Mouse (Mus musculus) CH12.LX (cell line): ENCODE data around the gene Lrrc58. TPM values are rescaled to one million over a fixed set of nuclear protein-coding genes. Genes with fewer than 3 reads are reported as not detected.

Experiments used
- DNase-seq: peaks from one replicate; pipeline ENCODE4 v3.0.0-alpha.2; 2013; ENCODE audit errors: extremely low read depth
- H3K27ac ChIP-seq: 2 replicates; pipeline ENCODE4 v1.5.1; 2012; ENCODE audit warnings: low read depth, mild to moderate bottlenecking, control low read depth, moderate library complexity; ENCODE audit not compliant: insufficient read depth
- H3K27me3 ChIP-seq: replicated peaks from 2 replicates; pipeline ENCODE3; 2012; ENCODE audit warnings: inconsistent platforms
- H3K36me3 ChIP-seq, 2 experiments: replicated peaks in 1 of 2; 2 replicates each; pipeline versions ENCODE3 to v1.6.1; 2012; ENCODE audit warnings: inconsistent platforms in 1 of 2, low read length in 1 of 2, mild to moderate bottlenecking in 1 of 2, mixed read lengths in 1 of 2, moderate library complexity in 1 of 2; ENCODE audit not compliant: control insufficient read depth in 1 of 2, insufficient read depth in 1 of 2
- H3K4me1 ChIP-seq, 2 experiments: 2 replicates each; pipeline ENCODE4 v1.6.1; 2012; ENCODE audit warnings: inconsistent platforms in 1 of 2, moderate library complexity in 1 of 2; ENCODE audit not compliant: insufficient read depth in 2 of 2, control insufficient read depth in 1 of 2
- H3K4me2 ChIP-seq: 2 replicates; pipeline ENCODE4 v1.6.1; 2012; ENCODE audit warnings: low read depth, mild to moderate bottlenecking, control low read depth; ENCODE audit not compliant: poor library complexity, insufficient read depth, severe bottlenecking
- H3K4me3 ChIP-seq, 3 experiments: fragments of 150-350 bp in 1 of 3; sonication (generic) in 1 of 3; replicated peaks in 1 of 3; 2 replicates each; pipeline versions ENCODE3 to v1.5.1; 2011 to 2012; ENCODE audit warnings: low read depth in 2 of 3, low read length in 2 of 3, mild to moderate bottlenecking in 2 of 3, moderate library complexity in 2 of 3, control low read depth in 1 of 3, improper control_type of control experiment in 1 of 3, inconsistent platforms in 1 of 3, mixed read lengths in 1 of 3; ENCODE audit not compliant: poor library complexity in 1 of 3
- H3K79me2 ChIP-seq: replicated peaks from 2 replicates; pipeline ENCODE4 v1.6.1; 2012; ENCODE audit warnings: mild to moderate bottlenecking, moderate library complexity; ENCODE audit not compliant: control insufficient read depth, poor library complexity, insufficient read depth, severe bottlenecking; ENCODE audit errors: extremely low read depth
- H3K9ac ChIP-seq: 2 replicates; pipeline ENCODE4 v1.6.1; 2012; ENCODE audit warnings: low read depth, mild to moderate bottlenecking, control low read depth, moderate library complexity; ENCODE audit not compliant: insufficient read depth
- H3K9me3 ChIP-seq: replicated peaks from 2 replicates; pipeline ENCODE3; 2012; ENCODE audit warnings: low read length, inconsistent platforms, mixed read lengths
- BHLHE40 ChIP-seq: IDR thresholded peaks from 2 replicates; pipeline ENCODE4 v1.6.1; 2011; ENCODE audit warnings: mild to moderate bottlenecking, low read depth, low read length, improper control_type of control experiment
- CHD1 ChIP-seq: IDR thresholded peaks from 2 replicates; pipeline ENCODE4 v1.6.1; 2012; ENCODE audit warnings: low read depth, low read length, improper control_type of control experiment, inconsistent platforms
- CHD2 ChIP-seq: IDR thresholded peaks from 2 replicates; pipeline ENCODE4 v1.6.1; 2011; ENCODE audit warnings: low read length, improper control_type of control experiment
- E2F4 ChIP-seq: IDR thresholded peaks from 2 replicates; pipeline ENCODE4 v1.6.1; 2011; ENCODE audit warnings: low read depth, low read length, improper control_type of control experiment; ENCODE audit not compliant: insufficient replicate concordance
- EP300 ChIP-seq: IDR thresholded peaks from 2 replicates; pipeline ENCODE4 v1.6.1; 2011; ENCODE audit warnings: low read length, improper control_type of control experiment
- ETS1 ChIP-seq: conservative IDR thresholded peaks from 2 replicates; pipeline ENCODE4 v1.6.1; 2012; ENCODE audit warnings: low read depth, mild to moderate bottlenecking, inconsistent platforms, low read length, improper control_type of control experiment, moderate library complexity
- HCFC1 ChIP-seq: IDR thresholded peaks from 2 replicates; pipeline ENCODE4 v1.6.1; 2012; ENCODE audit warnings: low read depth, mild to moderate bottlenecking, inconsistent platforms, low read length, improper control_type of control experiment
- IRF4 ChIP-seq: IDR thresholded peaks from 2 replicates; pipeline ENCODE4 v1.6.1; 2014; ENCODE audit warnings: low read depth, mild to moderate bottlenecking, inconsistent platforms, low read length, improper control_type of control experiment
- JUN ChIP-seq: IDR thresholded peaks from 2 replicates; pipeline ENCODE4 v1.6.1; 2011; ENCODE audit warnings: low read depth, mild to moderate bottlenecking, low read length, improper control_type of control experiment, moderate library complexity; ENCODE audit not compliant: insufficient read depth
- JUND ChIP-seq: conservative IDR thresholded peaks from 2 replicates; pipeline ENCODE4 v1.6.1; 2011; ENCODE audit warnings: low read depth, low read length, improper control_type of control experiment
- KAT2A ChIP-seq: IDR thresholded peaks from 2 replicates; pipeline ENCODE4 v1.6.1; 2012; ENCODE audit warnings: low read length, improper control_type of control experiment, inconsistent platforms; ENCODE audit not compliant: insufficient replicate concordance
- MAX ChIP-seq: IDR thresholded peaks from 2 replicates; pipeline ENCODE4 v1.6.1; 2011; ENCODE audit warnings: low read length, improper control_type of control experiment
- MEF2A ChIP-seq: IDR thresholded peaks from 2 replicates; pipeline ENCODE4 v1.6.1; 2014; ENCODE audit warnings: low read depth, mild to moderate bottlenecking, inconsistent platforms, low read length, improper control_type of control experiment, borderline replicate concordance
- MYC ChIP-seq: IDR thresholded peaks from 2 replicates; pipeline ENCODE4 v1.6.1; 2011; ENCODE audit warnings: low read depth, mild to moderate bottlenecking, improper control_type of control experiment, low read length
- NRF1 ChIP-seq: IDR thresholded peaks from 2 replicates; pipeline ENCODE4 v1.6.1; 2014; ENCODE audit warnings: low read depth, mild to moderate bottlenecking, inconsistent platforms, low read length, improper control_type of control experiment, moderate library complexity
- POLR2A ChIP-seq: IDR thresholded peaks from 2 replicates; pipeline ENCODE4 v1.6.1; 2011; ENCODE audit warnings: low read depth, mild to moderate bottlenecking, improper control_type of control experiment, low read length
- RAD21 ChIP-seq: IDR thresholded peaks from 2 replicates; pipeline ENCODE4 v1.6.1; 2011; ENCODE audit warnings: low read depth, mild to moderate bottlenecking, low read length, improper control_type of control experiment, moderate library complexity
- SIN3A ChIP-seq: IDR thresholded peaks from 2 replicates; pipeline ENCODE4 v1.6.1; 2012; ENCODE audit warnings: low read length, improper control_type of control experiment, inconsistent platforms
- SMC3 ChIP-seq: IDR thresholded peaks from 2 replicates; pipeline ENCODE4 v1.6.1; 2011; ENCODE audit warnings: low read depth, low read length, improper control_type of control experiment
- TCF12 ChIP-seq: IDR thresholded peaks from 2 replicates; pipeline ENCODE4 v1.6.1; 2014; ENCODE audit warnings: low read depth, mild to moderate bottlenecking, inconsistent platforms, low read length, improper control_type of control experiment
- UBTF ChIP-seq: IDR thresholded peaks from 2 replicates; pipeline ENCODE4 v1.6.1; 2012; ENCODE audit warnings: low read depth, mild to moderate bottlenecking, inconsistent platforms, low read length, improper control_type of control experiment, moderate library complexity
- USF2 ChIP-seq: conservative IDR thresholded peaks from 2 replicates; pipeline ENCODE4 v1.6.1; 2011; ENCODE audit warnings: low read depth, low read length, improper control_type of control experiment
- ZKSCAN1 ChIP-seq: IDR thresholded peaks from 2 replicates; pipeline ENCODE4 v1.6.1; 2012; ENCODE audit warnings: low read depth, inconsistent platforms, low read length, improper control_type of control experiment, borderline replicate concordance
- ZMIZ1 ChIP-seq: IDR thresholded peaks from 2 replicates; pipeline ENCODE4 v1.6.1; 2012; ENCODE audit warnings: low read depth, mild to moderate bottlenecking, inconsistent platforms, low read length, improper control_type of control experiment
- ZNF384 ChIP-seq: IDR thresholded peaks from 2 replicates; pipeline ENCODE4 v1.6.1; 2012; ENCODE audit warnings: low read depth, low read length, improper control_type of control experiment, inconsistent platforms
- dilution Hi-C: fragments of 300-500 bp; cut with MboI; formaldehyde crosslinking; loops from 2 replicates; pipeline ENCODE4 v1.14.3; 2020; ENCODE audit warnings: low sequenced_read_pairs; ENCODE audit not compliant: extremely low pct_unique_long_range_greater_than_20kb, extremely low pct_ligation_motif_present
- in situ Hi-C: fragments of 300-500 bp; cut with MboI; formaldehyde crosslinking; loops from 3 replicates; pipeline ENCODE4 v1.14.3; 2019; ENCODE audit warnings: low sequenced_read_pairs, low pct_ligation_motif_present, low pct_unique_long_range_greater_than_20kb, mixed read lengths
- polyA plus RNA-seq: library from polyadenylated mRNA; unstranded; fragments of >175 nt; gene quantifications from 2 replicates; pipeline ENCODE4 v1.2.1, GENCODE M21; 2012; ENCODE audit warnings: low read depth; ENCODE audit not compliant: insufficient read length
- total RNA-seq, 2 experiments: library from RNA; depleted of rRNA; stranded (reverse); fragments of 300-350 nt in 1 of 2; fragments of >200 nt in 1 of 2; gene quantifications; 2 replicates each; pipeline ENCODE4 v1.2.3; 2012 to 2014

Lrrc58 gene
- total and polyA plus RNA-seq, 3 experiments = 17.4 to 30.8 (median 28.4) TPM

DNA sequence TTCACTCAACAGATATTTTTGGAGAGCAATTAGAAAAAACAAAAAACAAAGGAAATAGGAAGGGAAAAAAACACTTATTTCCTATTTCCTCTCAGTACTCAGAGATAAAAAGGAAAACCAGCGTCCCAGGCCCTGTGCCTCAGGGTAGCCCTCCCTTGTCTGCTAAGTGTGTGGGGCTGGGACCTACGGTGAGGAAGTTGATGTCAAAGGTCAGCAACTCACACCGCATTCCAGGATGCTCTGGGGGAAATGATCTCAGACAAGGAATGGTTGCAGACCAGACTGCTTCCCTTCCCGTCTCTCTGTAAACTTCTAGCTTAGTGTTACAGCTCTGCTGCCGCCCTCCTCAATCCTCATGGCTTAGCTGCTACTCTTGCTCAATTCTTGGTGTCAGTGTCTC lies 16.8 kb upstream of the Lrrc58 start:
- in situ Hi-C loops = no loop called here

DNA sequence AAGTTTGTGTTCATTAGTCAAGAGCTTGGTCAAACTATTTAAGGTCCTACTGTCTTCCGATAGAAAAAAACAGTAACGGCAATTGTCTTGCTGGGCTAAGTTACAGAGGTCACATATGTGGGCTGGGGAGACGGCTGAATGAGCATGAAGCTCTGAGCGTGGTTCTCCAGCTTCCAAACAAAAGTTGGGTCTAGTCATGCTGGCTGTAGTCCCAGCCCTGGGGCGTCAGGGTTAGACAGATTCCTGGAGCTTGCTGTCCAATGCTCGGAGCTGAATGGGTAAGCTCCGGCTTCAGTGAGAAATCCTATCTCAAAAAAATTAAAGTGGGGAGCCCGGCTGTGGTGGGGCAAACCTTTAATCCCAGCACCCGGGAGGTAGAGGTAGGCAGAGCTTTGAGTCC lies 14.9 kb upstream of the Lrrc58 start:
- dilution Hi-C loops = no loop called here
- no peaks in the 10 kb centered on the region for H3K27me3 ChIP-seq
- no peak for DNase-seq
- no peak overlapping the region for H3K27ac ChIP-seq
- no peaks in the 10 kb centered on the region for H3K36me3 ChIP-seq
- no peak overlapping the region for H3K4me3 ChIP-seq
- H3K9ac ChIP-seq = no peak overlapping the region
- in situ Hi-C loops = no loop called here
- H3K4me1 ChIP-seq = peaks cover 4 to 7% of the 10 kb centered on the region in 2 experiments
- no peaks in the 10 kb centered on the region for H3K9me3 ChIP-seq
- H3K4me2 ChIP-seq = no peak overlapping the region
- TF ChIP-seq POLR2A (no peak), NRF1 (no peak), RAD21 (no peak), ZKSCAN1 (no peak), USF2 (no peak), JUND (no peak), HCFC1 (no peak), SMC3 (no peak), MEF2A (no peak), TCF12 (no peak), KAT2A (no peak), CHD1 (no peak), ETS1 (no peak), UBTF (no peak), MAX (no peak)
- TF ChIP-seq, all 38 proteins: peak for 0
- H3K79me2 ChIP-seq = no peaks in the 10 kb centered on the region

More for the DNA sequence above, 16.8 kb upstream of the Lrrc58 start:
- no peaks in the 10 kb centered on the region for H3K79me2 ChIP-seq
- no peak overlapping the region for H3K9ac ChIP-seq
- H3K4me1 ChIP-seq = peaks cover 4% of the 10 kb centered on the region in 2 experiments
- H3K27ac ChIP-seq = no peak overlapping the region
- no peak overlapping the region for H3K4me2 ChIP-seq
- no peak for DNase-seq
- peaks cover 4% of the 10 kb centered on the region for H3K27me3 ChIP-seq
- dilution Hi-C loops = no loop called here
- H3K36me3 ChIP-seq = no peaks in the 10 kb centered on the region
- TF ChIP-seq BHLHE40 (no peak), KAT2A (no peak), MYC (no peak), ZMIZ1 (no peak), SIN3A (no peak), IRF4 (no peak), ZNF384 (no peak), E2F4 (no peak), ZKSCAN1 (no peak), EP300 (no peak), SMC3 (no peak), CHD2 (no peak), TCF12 (no peak), NRF1 (no peak), MAX (no peak), MEF2A (no peak), JUN (no peak)
- H3K4me3 ChIP-seq = no peak overlapping the region
- H3K9me3 ChIP-seq = no peaks in the 10 kb centered on the region
